15 mouse cellular contexts compared by ENCODE assay signal in genomic region chr2:75158581-75158980, GRCm38 (mm10).
A peak's percentile ranks its signal among the peaks of the same experiment; 100 is the strongest.
DNase-seq lines count a peak whose midpoint lies in the region; ATAC-seq and TF ChIP-seq lines count a peak whose summit lies in the region.
"Had no signal": no experiment of that assay in that cellular context is flagged by ENCODE, and none has a peak within 500 bp of the region (broad histone marks: within the 10 kb centered on the region; RNA-seq: fewer than 3 reads in every experiment).

No protein-coding gene starts in this region.

- no peak for ATAC-seq in kidney, postnatal 0 days (replicated peaks; ENCODE audit: low FRiP score, low read depth)
- peak; percentile 42; the same call in 1 of the 2 replicates for ATAC-seq in stomach, embryonic 14.5 days (ENCODE audit: insufficient number of reproducible peaks, insufficient read depth, low FRiP score, low read depth)
- ATAC-seq in stomach, postnatal 0 days (ENCODE audit: low FRiP score, low TSS enrichment), result no peak
- ATAC-seq in stomach, embryonic 16.5 days (ENCODE audit: insufficient read depth, low FRiP score), result no peak

- TF ChIP-seq CTCF in kidney, postnatal 0 days (IDR thresholded peaks at IDR 0.05; ENCODE audit: low read depth), result no peak
- TF ChIP-seq CTCF in stomach, postnatal 0 days (IDR thresholded peaks at IDR 0.05; ENCODE audit: low read depth), result no peak

- no peaks in the 10 kb centered on the region for H3K9me3 ChIP-seq in kidney, postnatal 0 days (replicated peaks; ENCODE audit: low read length)
- H3K9me3 ChIP-seq in stomach, embryonic 14.5 days (ENCODE audit: control insufficient read depth, low read depth, low read length), result no peaks in the 10 kb centered on the region
- no peaks in the 10 kb centered on the region for H3K9me3 ChIP-seq in stomach, postnatal 0 days (ENCODE audit: control insufficient read depth, low read length)
- H3K9me3 ChIP-seq in stomach, embryonic 16.5 days (replicated peaks; ENCODE audit: control insufficient read depth, low read length), result no peaks in the 10 kb centered on the region
- H3K9me3 ChIP-seq: limb, embryonic 12.5 days; liver, embryonic 13.5 days; midbrain, embryonic 12.5 days; neural tube, embryonic 13.5 days had no signal

- no peaks in the 10 kb centered on the region for H3K36me3 ChIP-seq in kidney, postnatal 0 days (ENCODE audit: insufficient read depth, low read length)
- no peaks in the 10 kb centered on the region for H3K36me3 ChIP-seq in stomach, embryonic 14.5 days (ENCODE audit: control insufficient read depth, insufficient read depth, low read length)
- H3K36me3 ChIP-seq in stomach, postnatal 0 days (ENCODE audit: control insufficient read depth, insufficient read depth, low read length), result no peaks in the 10 kb centered on the region
- no peaks in the 10 kb centered on the region for H3K36me3 ChIP-seq in stomach, embryonic 16.5 days (ENCODE audit: control insufficient read depth, insufficient read depth, low read length)
- H3K36me3 ChIP-seq: limb, embryonic 12.5 days; liver, embryonic 13.5 days; midbrain, embryonic 12.5 days; neural tube, embryonic 13.5 days had no signal

- H3K9ac ChIP-seq in kidney, postnatal 0 days (ENCODE audit: low read depth, low read length), result no peak overlapping the region
- no peak overlapping the region for H3K9ac ChIP-seq in stomach, embryonic 14.5 days (replicated peaks; ENCODE audit: low read depth, low read length)
- no peak overlapping the region for H3K9ac ChIP-seq in stomach, postnatal 0 days (ENCODE audit: low read length)
- no peak overlapping the region for H3K9ac ChIP-seq in stomach, embryonic 16.5 days (ENCODE audit: low read length)
- H3K9ac ChIP-seq: limb, embryonic 12.5 days; liver, embryonic 13.5 days; midbrain, embryonic 12.5 days; neural tube, embryonic 13.5 days had no signal

- TF ChIP-seq EP300 in stomach, postnatal 0 days (optimal IDR thresholded peaks at IDR 0.05), result no peak

- H3K27me3 ChIP-seq in kidney, postnatal 0 days (ENCODE audit: insufficient read depth, low read length), result no peaks in the 10 kb centered on the region
- no peaks in the 10 kb centered on the region for H3K27me3 ChIP-seq in stomach, embryonic 14.5 days (ENCODE audit: control insufficient read depth, insufficient read depth, low read length)
- H3K27me3 ChIP-seq in stomach, postnatal 0 days (ENCODE audit: control insufficient read depth, insufficient read depth, low read length), result no peaks in the 10 kb centered on the region
- H3K27me3 ChIP-seq in stomach, embryonic 16.5 days (ENCODE audit: control insufficient read depth, insufficient read depth, low read length), result no peaks in the 10 kb centered on the region; the same call in 1 of the 2 replicates
- H3K27me3 ChIP-seq: liver, embryonic 13.5 days; neural tube, embryonic 13.5 days had no signal

- H3K27ac ChIP-seq in kidney, postnatal 0 days, result peak overlapping the region; percentile 10; the same call in 1 of the 2 replicates
- H3K27ac ChIP-seq in stomach, embryonic 14.5 days (ENCODE audit: low read length), result peak overlapping the region; percentile 34; the same call in 1 of the 2 replicates
- no peak overlapping the region for H3K27ac ChIP-seq in stomach, postnatal 0 days (replicated peaks)
- peak overlapping the region; percentile 48; the same call in 1 of the 2 replicates for H3K27ac ChIP-seq in stomach, embryonic 16.5 days (ENCODE audit: low read length)
- H3K27ac ChIP-seq: limb, embryonic 12.5 days; liver, embryonic 13.5 days; midbrain, embryonic 12.5 days; neural tube, embryonic 13.5 days had no signal

- H3K4me1 ChIP-seq in kidney, postnatal 0 days (replicated peaks; ENCODE audit: insufficient read depth, low read length), result no peaks in the 10 kb centered on the region
- H3K4me1 ChIP-seq in stomach, embryonic 14.5 days (ENCODE audit: control insufficient read depth, insufficient read depth, low read length), result 0 out of 2 replicates have a peak, but pooled peaks cover 7% of the 10 kb centered on the region
- no peaks in the 10 kb centered on the region for H3K4me1 ChIP-seq in stomach, postnatal 0 days (replicated peaks; ENCODE audit: control insufficient read depth, insufficient read depth)
- H3K4me1 ChIP-seq in stomach, embryonic 16.5 days (ENCODE audit: control insufficient read depth, insufficient read depth, low read length), result no peaks in the 10 kb centered on the region
- H3K4me1 ChIP-seq: liver, embryonic 13.5 days; midbrain, embryonic 12.5 days; neural tube, embryonic 13.5 days had no signal

- intact Hi-C loops in heart, postnatal 25 days (cut with DNase I), result loop anchor here (5.0 kb wide), 1 partner anchor 64 kb away; no protein-coding TSS in a partner anchor

- peak; percentile 75 for DNase-seq in kidney, postnatal 0 days (ENCODE audit: low spot score)
- DNase-seq in kidney, adult 18-20 months, result no peak
- no peak for DNase-seq in stomach, postnatal 0 days (ENCODE audit: low spot score)
- peak; percentile 63 for DNase-seq in heart, postnatal 25 days (ENCODE audit: low spot score)
- DNase-seq in cerebellum, postnatal 25 days, result no peak
- DNase-seq in layer of hippocampus, adult 9-10 months (ENCODE audit: low spot score), result no peak
- DNase-seq: adrenal gland, postnatal 25 days; cerebellum, adult 8-10 months; liver, embryonic 13.5 days; thymus, postnatal 4 days had no signal

- WGBS in kidney, postnatal 0 days, result 56% methylated on average over 3 of the region's 3 CpGs
- 40% methylated on average over 3 of the region's 3 CpGs for WGBS in stomach, embryonic 14.5 days
- WGBS in stomach, postnatal 0 days, result 47% methylated on average over 3 of the region's 3 CpGs
- WGBS in stomach, embryonic 16.5 days, result 39% methylated on average over 3 of the region's 3 CpGs

- no peak overlapping the region for H3K4me3 ChIP-seq in kidney, postnatal 0 days (replicated peaks; ENCODE audit: low read depth, low read length)
- no peak overlapping the region for H3K4me3 ChIP-seq in stomach, embryonic 14.5 days (ENCODE audit: low read depth, low read length)
- H3K4me3 ChIP-seq in stomach, postnatal 0 days (ENCODE audit: low read depth, low read length), result no peak overlapping the region
- no peak overlapping the region for H3K4me3 ChIP-seq in stomach, embryonic 16.5 days (replicated peaks; ENCODE audit: low read length)
- H3K4me3 ChIP-seq: limb, embryonic 12.5 days; liver, embryonic 13.5 days; midbrain, embryonic 12.5 days; neural tube, embryonic 13.5 days had no signal

- no peak overlapping the region for H3K4me2 ChIP-seq in kidney, postnatal 0 days (ENCODE audit: low read length)
- H3K4me2 ChIP-seq in stomach, embryonic 14.5 days (replicated peaks; ENCODE audit: low read depth, low read length), result no peak overlapping the region
- no peak overlapping the region for H3K4me2 ChIP-seq in stomach, postnatal 0 days (replicated peaks; ENCODE audit: low read depth)
- no peak overlapping the region for H3K4me2 ChIP-seq in stomach, embryonic 16.5 days (ENCODE audit: low read depth, low read length)
- H3K4me2 ChIP-seq: limb, embryonic 12.5 days; liver, embryonic 13.5 days; midbrain, embryonic 12.5 days; neural tube, embryonic 13.5 days had no signal

Comparison
In these comparisons a context has a peak if more than half of its experiments do, and no peak if none do; other contexts are left out.
1. DNase-seq: peak in kidney, postnatal 0 days (single experiment) and heart, postnatal 25 days (single experiment); none in kidney, adult 18-20 months (single experiment), stomach, postnatal 0 days (single experiment), cerebellum, postnatal 25 days (0 of 2) and layer of hippocampus, adult 9-10 months (single experiment).